Mouse (Mus musculus) ovary, adult 18-20 months (tissue): Measurements from ENCODE around the gene Stx16.

Experiments
- DNase-seq: peaks from one replicate; pipeline ENCODE4 v3.0.0; 2022; ENCODE audit warnings: low spot score, mixed read lengths

The Stx16 gene

DNA sequence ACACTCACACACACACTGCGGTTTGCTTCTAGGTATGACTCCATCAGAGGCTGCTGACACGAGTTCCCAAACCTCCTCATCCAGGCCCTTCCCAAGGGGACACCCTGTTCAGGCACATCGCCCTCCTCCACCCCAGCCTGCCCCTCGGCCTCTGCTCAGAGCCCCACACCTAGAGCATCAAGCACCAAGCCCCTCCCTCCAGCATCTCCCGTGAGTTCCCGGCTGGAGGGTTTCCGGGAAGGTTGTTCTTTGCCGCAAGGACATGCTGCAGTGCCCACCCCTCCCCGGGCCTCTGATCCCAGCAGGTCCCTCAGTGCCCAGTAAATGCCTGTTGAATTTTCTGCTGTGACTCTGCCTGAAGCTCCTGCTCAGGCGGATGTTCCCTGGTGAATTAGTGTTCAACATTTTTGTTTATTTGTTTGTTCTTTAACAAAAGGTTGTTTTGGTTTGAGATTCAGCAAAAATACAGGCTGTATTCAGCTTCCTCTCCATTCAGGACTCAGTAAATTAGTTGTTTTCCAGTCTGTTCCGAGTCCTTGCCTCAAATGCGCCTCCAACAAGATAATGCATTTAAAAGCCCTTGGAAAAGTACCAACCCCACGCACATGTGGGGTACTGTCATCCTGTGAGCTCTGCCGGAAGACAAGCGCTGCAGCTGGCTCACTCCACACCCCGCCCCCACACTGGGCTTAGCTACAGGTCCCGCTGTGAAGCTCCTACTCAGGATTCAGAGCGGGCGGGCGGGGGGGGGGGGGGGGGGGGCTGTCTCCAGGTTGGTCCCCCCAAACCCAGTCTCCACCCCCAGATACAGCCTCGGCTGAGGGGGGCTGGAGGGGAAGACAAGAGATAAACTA is 50.6 kb downstream of the Stx16 start:
- DNase-seq: no peak

DNA sequence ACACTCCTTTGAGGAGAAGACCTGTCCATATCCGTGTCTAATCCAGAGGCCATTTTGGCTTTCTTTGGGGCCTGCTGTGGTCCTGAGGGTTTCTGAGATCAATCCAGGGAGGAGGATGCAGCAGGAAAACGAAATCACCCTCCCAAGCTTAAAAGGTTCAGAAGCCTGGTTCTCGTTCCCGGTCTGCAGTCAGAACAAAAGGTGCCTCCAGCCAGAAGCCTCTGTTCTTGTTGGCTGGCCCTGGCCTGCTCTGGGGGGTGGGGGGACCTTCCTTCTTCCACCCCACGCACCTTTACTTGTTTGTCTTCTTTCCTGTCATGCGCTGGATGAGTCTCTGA is 51.2 kb downstream of the Stx16 start:
- DNase-seq: no peak

DNA sequence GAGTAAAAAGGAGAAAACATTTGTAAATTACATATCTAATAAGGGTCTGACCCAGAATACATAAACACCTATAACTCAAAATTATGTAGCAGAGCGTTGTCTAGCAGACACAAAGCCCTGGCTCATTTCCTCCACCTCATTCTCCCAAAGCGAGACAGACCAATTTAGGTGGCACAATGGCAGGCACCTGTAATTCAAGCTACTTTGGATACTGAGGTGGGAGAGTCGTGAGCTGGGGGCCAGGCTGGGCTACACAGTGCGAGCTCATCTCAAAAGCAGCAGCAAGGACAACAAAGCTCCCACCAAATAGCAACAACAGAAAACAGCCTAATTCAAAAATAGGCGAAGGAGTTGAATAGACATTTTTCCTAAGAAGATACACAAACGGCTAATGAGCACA is 52.8 kb downstream of the Stx16 start:
- no peak for DNase-seq

DNA sequence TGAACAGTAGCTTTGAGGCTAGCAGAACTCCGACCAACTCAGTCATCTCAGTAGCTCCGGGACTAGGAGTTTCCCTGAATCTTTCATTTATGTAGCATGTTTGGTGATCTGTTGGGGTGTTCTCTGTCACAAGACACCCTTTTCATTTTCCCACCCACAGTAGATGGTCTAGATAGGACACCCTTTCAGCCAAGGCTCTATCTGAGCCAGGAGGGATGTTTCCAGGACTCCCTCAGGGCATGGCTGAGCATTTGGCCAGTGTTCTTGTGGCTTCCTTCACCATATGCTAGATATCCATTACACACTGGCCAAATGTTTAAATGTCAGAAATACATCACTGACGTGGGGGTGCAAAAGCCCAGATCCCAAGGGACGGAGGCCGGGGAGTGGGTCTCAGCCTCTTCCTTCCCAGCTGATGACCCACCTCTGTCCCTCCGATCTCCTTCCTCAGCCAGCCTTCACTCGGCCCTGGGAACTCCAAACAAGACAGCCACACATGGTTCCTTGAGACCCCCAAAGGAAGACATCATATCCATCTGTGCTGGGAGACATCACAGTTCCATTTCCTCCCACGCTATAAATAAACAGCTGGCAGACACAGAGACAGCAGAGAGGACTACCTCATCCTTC is 54.5 kb downstream of the Stx16 start:
- no peak for DNase-seq

DNA sequence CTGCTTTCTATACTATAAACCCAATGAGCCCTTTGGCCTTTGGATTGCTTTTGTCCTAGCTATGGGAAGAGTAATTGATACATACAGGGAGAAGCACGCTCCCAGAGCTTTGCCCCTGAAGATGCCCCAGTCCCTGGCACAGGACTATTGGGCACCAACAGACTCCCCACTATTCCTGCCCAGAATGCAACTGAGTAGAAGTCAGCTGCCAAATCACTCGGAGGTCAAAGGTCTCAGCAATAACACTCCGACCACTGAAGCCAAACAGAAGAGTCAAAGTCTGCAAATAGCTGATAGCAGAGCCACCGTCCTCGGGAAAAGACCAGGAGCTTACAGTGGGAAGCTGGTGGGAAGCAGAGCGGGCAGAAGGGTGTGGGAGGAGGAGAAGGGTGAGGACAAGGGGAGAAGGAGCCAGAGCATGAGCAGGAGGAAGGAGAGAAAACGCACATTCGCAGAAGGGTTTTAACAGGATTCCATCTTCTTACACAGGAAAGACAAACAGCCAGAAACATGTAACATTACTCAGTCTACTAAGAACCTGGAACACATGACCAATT is 56.4 kb downstream of the Stx16 start:
- no peak for DNase-seq
